Mouse (Mus musculus) spleen, postnatal 10 days (tissue): Measurements from ENCODE around the gene Susd6.

Experiments
- DNase-seq, 2 experiments: peaks; one replicate each; pipeline ENCODE4 v3.0.0; 2021 to 2022; ENCODE audit warnings: low spot score in 2 of 2

Susd6 gene

DNA sequence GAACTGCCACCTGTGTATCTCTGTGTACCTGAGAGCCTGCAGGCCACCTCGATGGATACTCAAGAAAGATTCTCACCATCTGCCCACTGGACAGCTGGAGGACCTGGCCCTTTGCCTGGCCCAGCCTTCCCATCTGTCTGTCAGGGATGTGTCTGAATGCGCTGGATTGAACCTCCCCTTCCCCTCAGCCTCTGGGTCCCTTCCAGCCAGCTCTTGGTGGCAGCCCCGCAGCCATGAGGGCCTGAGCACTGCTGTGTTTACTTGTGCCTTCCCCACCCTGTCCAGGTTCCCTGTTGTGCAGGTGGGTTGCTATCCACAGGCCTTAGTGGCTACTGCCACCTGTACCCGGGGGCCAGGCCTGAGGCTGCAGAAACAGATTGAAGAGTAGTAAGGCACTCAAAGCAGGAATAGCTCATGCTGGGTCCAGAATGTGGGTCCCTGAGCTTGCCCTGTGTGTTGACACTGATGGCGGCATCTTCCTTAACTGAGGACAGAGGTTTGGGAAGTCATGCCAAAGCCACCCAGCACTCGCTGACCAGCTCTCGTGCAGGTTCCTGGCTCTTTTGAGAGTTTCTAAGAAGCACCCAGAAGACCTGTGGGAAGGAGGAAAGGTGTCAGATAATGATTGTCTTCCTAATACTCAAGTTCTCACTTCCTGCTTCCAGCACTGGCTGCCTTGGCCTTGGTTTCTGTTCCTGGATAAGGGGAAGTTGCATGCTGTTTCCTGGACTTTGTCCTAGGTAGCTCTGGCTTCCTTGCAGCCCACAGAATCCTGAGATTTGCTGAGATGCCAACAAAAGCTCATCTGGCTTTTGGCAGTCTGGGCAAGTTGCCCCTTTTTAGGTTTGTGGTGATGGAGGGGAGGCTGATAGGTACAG is 87.1 kb downstream of the Susd6 start:
- no peak for DNase-seq

DNA sequence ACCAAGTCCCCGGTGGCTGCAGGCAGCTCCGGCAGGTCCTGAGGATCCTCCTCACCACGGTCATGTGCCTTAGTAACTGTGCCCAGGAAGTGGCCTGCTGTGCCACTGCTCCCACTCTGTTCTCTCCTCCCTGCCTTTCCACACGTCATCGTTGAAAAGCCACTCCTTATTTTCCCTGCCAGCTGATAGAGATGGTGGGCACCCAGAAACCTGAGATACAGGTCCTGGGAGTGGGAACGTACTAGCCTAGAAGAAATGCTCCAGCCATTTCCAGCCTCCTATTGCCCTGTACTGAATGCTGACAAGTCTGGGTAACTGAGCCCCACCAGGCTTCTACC is 87.8 kb downstream of the Susd6 start:
- DNase-seq, result no peak

DNA sequence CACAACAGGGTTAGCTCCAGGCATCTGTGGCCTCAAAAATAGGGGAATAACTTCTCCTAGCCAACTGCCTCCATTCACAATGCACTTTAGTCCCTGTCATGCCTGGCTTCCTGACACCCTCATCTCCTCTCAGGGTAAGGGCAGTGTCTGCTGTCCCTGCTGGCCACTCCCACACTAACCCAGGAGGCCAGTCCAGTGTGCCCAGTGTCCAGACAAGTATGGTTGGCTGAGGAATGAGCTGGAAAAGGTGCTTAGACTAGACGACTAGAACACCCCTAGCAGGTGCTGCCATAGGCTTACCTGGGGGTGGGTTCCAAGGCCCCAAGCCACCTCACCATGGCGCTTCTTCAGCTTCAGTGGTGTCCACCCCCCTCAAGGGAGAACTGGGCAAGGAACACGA is 88.3 kb downstream of the Susd6 start:
- no peak for DNase-seq

DNA sequence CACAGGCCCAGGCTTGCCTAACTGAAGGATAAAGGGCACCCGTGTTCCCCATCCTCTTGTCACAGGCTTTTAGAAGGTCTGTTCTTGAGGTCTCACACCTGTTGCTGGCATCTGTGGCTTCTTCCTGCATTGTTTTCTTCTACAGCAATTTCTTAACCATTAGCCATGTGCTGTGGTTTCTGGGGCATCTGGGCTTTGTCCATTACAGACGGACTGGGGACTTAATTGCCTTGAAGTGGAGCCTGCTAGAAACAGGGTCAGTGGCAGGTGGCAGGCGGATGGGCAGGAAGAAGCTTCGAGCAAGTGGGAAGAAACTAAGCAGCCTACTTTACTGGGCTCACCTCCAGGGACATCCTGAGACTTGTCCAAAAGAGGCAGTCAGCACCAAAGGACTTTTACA is 89.0 kb downstream of the Susd6 start:
- no peak for DNase-seq

DNA sequence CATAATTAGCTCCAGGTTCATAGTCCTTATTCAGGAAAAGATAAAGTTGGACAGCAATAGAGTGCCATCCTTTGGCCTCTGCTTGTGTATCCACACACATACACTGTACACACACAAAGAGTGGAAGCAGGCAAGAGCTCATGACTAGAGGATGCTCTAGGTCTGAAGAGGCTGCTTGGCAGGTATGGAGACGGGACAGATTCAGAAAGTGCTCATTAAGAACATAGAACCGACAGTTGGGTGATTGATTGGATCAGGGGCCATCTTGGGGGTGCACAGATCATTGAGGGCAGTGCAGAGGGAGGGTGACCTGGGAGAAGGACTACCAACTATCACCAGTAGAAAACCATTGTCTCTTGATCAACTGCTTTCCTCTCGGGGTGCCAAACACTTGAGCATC is 90.8 kb downstream of the Susd6 start:
- no peak for DNase-seq

DNA sequence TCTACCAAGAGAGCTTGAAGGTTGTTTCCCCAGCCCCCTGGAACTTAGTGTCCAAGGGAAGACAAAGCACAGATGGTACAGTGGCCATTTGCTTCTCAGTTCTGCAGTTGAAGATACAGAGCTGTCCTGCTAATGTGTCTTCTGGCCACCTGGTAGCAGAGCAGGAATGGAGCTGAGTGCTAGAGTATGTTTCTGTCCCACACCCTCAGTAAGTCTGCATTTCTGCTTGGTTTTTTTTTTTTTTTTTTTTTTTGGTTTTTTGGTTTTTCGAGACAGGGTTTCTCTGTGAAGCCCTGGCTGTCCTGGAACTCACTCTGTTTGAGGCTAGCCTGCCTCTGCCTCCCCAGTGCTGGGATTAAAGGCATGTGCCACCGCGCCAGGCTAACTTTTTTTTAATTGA is 93.0 kb downstream of the Susd6 start:
- DNase-seq, result no peak

DNA sequence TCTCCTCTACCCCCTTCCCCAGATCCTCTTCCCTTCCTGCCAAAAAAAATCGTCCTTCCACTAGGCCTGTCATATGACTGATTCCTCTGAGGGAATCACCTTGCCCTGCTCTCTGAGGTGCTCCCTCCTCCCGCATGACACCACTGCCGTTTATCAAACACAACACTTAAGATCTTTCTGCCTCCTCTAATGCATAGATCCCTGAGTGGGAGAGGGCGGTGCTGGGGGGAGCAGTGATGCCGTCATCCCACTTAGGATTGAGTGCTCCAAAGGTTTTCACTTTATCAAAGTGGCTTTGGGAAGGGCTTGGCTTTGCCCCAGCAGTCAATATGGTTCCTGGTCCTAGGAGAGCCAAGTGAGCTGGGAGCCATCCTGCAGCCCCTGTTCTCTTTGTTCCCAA is 93.6 kb downstream of the Susd6 start:
- no peak for DNase-seq

DNA sequence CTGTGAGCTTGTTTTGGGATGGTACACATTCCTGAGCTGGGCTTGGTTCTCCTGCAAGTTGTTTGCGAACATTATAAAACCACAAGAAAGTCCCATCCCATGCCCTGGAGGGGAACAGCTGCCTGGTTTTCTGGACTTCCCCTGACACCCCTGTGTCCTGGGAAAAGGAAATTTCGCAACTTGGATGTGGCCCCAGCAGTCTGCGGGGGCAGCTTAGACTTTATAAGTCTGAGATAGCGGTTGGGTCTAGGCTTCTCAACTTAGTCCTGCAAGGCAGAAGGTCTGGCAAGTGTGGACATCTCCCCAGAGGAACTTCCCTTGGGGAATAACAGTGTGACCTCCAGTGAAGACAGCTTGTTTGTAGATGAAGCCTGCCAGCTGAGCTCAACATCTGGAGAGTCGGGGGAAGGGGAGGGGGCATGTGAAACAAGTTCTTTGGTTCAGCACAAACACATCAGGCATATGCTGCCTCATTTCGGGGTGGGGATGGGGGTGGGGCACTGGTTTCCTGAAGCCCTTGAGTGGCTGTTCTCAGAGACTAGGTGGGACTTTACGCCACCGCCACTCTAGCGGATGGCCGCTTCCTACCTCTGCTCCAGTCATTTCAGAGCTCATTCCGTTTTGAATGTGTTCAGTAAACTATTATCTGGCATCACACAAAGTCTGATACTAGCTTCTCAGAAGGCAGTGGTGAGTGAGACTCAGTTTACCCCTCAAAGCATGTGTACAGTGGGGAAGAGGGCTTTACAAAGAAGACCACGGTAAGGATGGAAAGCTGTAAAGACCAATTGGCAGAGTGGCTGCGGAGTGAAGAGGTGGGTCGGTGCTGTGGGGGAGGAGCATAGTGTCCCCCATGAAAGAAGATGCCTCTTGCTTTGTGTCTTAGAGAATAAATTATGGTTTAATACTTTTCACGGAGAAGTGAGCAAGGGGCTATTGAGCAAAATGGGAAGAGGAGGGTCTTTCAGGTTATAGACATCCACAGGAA is 95.3 kb downstream of the Susd6 start:
- DNase-seq, result peak in 1 of 2 experiments; percentile 20

DNA sequence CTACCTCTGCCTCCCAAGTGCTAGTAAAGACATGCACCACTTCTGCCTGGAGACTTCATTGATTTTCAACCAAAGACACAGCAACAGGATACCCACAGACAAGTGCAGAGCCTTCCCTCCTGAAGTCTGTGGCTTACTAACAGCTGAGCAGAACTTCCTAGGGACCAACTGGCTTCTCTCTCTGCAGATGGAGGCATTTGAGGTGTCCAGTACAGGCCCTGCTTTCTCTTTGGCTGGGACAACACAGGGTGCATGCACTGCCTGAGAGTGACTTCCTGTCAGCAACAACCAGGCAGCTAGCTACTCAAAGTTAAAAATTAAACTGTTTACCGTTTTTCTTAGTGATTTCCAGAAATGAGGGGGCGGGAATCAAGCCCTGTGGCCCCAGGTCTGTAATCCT is 96.7 kb downstream of the Susd6 start:
- no peak for DNase-seq

DNA sequence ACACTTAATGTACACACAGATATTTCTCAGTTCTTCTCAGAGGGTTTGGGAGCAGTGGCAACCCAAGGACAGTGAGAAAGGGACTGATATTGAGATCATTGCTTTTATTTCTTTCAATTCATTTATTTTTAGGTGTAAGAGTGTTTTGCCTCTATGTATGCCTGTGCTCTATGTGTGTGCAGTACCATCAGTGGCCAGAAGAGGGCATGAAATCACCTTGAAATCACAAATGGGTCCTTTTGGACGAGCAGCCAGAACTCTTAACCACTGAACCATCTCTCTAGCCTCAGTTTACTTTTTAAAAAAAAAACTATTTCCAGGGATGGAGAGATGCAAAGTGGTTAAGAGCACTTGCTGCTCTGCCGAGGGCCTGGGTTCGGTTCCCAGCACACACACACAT is 99.0 kb downstream of the Susd6 start:
- DNase-seq, result no peak

DNA sequence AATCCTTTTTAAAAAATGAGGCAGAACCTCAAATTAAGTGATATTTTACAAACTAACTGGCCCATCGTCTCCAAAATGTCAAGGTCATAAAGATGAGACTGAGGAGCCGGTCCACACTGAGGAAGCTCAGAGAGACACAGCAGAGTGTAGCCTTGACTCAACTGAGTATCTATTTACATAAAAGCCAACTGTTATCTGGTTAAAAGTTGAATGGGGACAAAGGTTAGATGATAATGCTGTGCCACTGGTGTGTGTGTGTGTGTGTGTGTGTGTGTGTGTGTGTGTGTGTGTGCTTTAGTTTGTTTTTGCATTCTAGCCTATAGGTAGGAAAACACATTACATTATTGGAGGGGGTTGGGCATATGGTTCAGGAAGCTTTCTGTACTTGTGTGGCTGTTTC is 100.8 kb downstream of the Susd6 start:
- no peak for DNase-seq

DNA sequence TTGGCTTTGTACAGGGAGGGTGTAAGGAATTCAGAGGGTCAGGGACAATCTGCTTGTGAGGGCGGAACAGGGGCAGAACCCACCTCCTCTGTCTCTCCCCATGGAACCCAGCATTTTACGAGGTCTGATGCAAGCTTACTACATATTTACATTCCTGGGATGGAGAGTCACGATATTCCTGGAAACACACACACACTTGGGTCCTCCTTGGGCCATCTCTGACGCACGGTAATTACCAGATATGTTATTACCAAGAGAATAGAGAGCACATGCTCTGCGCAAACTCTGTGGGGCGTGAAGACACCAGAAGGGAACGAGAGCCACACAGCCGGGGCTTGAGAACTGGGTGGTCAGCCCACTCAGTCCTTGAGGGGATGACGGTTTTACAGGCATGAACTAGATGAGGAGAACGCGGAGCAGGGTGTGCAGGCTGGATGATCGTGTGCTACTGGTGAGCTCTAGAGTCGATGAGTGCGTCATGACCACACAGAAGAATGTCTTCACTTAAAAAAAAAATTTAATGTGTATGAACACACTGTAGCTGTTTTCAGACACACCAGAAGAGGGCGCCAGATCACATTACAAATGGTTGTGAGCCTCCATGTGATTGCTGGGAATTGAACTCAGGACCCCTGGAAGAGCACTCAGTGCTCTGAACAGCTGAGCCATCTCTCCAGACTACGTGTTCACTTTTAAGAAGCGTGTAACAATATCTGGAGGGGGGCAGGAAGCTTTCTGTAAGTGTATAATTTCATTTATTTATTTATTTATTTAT is 103.6 kb downstream of the Susd6 start:
- DNase-seq, result no peak

DNA sequence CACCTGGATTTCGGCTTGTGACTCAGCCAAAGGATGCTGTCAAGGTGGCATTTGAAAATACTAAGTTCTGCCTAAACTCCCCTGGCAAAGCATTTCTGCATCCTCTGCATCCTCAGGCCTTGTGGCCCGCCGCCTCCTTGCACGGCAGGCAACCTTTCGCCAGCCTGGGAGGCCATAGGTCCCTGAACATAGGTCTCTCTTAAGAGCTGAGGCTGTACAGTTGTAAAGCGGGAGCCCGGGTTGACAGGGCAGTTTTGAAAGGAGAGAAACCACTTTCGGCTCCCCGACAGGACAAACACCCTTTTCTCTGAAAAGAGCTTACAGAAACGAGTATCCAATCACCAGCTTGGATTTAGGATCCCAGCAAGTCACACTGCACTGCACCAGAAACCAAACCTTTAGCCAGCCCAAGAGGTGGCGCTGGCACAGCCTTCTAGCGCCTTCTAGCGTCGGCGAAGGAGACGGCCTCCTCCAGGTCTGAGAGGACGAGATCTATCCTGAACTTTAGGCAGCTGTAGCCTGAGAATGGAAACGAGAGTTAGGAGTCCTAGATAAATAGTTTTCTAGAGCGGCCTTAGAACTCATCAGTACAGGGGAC is 104.8 kb downstream of the Susd6 start:
- DNase-seq, result peak; percentile 44 to 75

DNA sequence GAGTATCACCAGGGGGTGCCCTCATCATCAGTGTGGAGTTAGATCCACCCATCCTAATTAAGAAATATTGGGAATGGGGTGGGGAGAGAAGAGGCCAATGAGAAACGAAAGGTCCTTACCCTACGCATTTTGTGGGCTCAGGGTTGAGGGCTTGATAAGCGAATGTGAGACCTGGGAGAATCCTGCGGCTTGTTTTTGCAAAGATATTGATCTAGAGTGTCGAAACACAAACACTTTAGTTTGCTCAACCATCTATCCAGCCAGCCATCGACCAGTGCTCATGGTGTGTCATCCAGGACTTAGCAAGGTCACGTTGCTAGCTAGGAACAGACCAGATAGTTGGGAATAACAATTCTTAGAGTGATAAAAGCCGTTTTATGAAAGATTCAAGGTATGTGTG is 119.3 kb downstream of the Susd6 start:
- no peak for DNase-seq

DNA sequence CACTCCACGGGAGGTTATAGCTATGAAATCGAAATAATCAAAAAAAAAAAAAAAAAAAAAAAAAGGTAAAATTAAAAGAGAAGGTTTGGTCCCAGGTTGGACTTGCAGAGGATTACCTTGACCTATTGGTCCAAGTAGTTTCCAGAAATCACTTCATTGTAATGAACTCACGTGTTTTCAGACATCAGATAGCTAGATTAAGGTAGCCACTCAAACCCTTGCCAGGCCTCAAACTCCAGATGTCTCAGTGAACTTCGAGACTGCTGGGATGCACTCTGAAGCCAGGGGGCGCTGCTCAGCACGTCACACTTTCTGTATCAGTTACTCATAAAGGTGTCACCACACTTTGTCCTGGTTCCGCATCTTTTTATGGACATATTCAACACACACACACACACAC is 127.5 kb downstream of the Susd6 start:
- peak; percentile 51 to 79 for DNase-seq

DNA sequence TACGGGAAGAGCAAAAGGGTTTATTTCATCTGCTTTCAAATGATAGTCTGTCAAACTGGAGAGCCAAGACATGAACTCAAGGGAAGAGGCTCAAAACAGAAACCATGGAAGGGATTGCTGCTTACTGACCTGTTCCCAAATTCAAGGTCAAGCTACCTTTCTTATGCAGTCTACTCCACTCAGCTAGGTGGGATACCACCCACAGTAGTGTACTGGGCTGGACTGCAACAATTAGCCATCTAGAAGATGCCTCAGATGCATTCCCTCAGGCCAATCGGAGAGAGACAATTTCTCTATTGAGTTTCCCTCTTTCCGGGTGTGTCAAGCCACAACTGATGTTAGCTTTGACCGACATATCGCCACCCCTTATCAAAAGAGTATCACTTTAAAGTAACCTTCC is 131.0 kb downstream of the Susd6 start:
- no peak for DNase-seq

DNA sequence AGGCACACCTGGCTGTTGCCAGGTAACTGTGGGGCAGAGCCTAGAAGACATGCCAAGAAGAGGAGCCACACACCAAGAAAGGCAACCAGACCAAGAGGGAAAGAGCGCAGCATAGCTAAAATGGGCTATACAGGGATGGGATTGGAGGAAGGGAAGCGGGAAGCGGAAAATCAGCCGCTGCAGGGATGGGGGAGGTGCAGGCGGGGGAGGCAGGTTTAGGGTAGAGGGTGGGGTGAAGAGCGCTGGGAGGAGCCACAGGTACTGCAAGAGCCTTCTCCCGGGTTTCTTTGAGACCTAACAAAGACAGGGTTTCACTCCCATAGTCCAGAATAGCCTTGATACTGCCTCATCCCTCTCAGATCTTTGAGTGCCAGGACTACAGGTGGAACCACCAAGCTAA is 132.6 kb downstream of the Susd6 start:
- no peak for DNase-seq

DNA sequence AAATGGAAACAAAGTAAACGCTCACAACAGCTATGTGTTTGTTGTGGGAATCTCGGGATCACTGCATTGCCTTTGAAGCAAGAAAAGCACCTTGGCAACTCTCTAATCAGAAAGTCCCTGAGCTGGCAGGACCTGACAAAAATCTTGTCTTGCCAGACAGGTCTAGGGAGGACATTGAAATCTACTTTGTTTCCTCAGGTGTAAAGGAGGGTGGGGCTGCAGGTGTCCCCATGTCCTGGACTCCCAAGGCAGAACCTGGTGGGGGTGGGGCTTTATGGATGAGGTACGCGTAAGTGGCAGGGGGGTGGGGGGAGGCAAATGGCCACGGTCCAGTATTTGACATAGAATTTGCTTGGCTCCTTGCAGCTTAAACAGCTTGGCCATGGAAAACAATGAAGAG is 133.3 kb downstream of the Susd6 start:
- DNase-seq, result no peak

DNA sequence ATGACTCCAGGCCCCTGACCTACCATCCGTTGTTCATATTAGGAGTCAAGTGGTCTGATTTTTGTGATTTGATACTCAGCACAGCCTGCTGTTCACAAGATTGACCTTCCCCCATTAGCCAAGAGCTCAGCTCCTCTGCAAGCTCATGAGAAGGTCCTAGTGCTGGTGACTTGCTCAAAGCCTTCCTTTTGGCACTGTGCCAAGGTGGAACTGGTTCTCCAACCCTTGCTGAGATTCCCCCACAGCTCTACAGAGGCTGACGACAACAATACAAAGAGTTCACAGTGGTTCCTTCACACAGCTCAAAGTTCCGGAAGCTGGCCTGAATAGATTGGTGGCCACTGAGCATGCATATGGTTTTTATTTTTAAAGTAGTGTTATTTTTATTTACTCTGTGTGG is 133.9 kb downstream of the Susd6 start:
- DNase-seq, result peak in 1 of 2 experiments; percentile 31

DNA sequence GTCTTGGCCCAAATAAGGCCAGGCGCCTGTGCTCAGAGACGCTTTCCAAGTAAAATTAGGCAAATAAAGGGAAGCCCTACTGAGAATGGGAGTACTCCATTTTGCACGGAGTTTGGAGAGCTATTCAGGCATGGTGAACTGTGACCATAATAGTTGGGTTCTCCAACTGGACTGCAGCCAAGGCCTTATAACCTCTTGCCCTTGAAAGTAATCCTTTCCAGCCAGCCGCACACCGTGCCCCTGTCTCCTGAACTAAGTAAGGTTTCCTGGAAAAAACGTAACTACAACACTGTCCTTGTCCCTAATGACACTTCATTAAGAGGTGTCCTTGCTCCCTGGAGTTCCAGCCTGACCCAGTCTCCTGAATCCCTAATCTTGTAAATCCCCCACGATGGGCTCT is 135.6 kb downstream of the Susd6 start:
- no peak for DNase-seq

DNA sequence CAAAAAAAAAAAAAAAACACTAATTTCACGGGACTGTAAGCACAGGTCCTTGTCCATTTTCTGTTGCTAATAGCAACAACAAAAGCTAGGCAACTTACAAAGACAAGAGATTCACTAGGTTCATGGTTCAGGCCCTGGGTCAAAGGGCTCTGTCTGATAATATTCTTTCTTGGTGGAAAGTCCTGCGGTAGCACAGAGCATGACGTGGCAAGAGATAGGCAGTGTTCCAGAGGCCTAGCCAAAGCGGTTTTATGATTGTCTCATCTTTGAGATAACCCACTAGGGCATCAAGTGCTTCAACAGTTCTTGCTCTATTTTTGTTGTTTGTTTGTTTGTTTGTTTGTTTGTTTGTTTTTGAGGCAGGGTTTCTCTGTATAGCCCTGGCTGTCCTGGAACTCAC is 136.2 kb downstream of the Susd6 start:
- no peak for DNase-seq

DNA sequence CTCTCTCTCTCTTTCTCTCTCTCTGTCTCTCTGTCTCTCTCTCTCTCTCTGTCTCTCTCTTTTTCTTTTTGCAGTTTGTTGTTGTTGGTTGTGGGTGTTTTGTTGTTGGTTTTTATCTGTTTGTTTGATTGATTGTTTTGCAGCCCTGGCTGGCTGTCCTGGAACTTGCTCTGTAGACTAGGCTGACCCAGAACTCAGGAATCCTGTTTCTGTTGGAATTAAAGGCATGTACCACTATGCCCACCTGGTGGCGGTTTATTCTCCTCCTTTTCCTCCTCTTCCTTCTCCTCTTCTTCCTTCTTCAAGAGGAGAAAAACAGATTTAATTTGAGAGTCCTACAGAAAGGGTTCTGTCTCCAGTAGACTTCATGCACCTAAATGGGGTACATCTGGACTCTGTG is 137.2 kb downstream of the Susd6 start:
- no peak for DNase-seq
